10 mouse cellular contexts compared by ENCODE assay signal in the genomic region with DNA sequence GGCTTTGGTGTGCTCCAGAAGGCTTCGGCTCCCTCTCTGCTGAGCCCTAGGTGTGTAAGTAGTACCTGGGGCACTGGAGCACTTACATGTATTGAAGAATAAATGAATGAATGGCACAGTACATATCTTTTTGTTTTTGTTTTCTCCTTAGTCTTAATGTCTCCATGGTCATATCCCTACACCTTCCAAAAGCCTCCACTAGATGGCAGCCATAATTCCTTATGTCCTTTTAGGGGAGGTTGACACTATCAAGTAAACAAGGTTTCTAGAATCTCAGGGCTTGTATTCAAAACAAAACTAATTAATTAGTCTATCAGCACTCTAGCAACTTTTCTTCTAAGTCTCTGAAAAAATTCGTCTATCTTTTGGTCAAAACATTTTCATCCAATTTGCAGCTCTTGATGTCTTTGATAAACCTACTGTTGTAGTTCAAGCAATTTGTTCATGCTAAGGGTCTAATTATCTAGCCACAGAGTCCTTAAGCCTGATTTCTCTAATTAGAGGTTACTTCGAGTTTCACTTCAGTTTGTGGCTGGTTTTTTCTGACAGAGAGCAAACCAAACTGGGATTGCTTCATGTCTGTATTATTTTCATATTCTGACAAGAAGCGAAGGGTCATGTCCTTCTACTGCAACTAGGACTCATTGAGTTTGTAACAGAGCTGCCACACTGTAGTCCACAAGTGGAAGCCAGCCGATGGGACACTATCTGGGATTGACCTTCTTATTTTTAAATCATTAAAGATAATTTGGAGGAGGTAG.
DNase-seq lines count a peak whose midpoint lies in the region; ATAC-seq and TF ChIP-seq lines count a peak whose summit lies in the region.
"Had no signal": no experiment of that assay in that cellular context is flagged by ENCODE, and none has a peak within 500 bp of the region (broad histone marks: within the 10 kb centered on the region; RNA-seq: fewer than 3 reads in every experiment).

No protein-coding gene starts in this region.

- H3K9ac ChIP-seq in hindbrain, embryonic 15.5 days, result no peak overlapping the region
- no peak overlapping the region for H3K9ac ChIP-seq in hindbrain, embryonic 12.5 days
- H3K9ac ChIP-seq in intestine, embryonic 16.5 days (ENCODE audit: low read depth, low read length), result no peak overlapping the region
- H3K9ac ChIP-seq in midbrain, postnatal 0 days (replicated peaks; ENCODE audit: low read length, poor library complexity, severe bottlenecking), result no peak overlapping the region
- H3K9ac ChIP-seq: limb, embryonic 12.5 days; stomach, embryonic 15.5 days had no signal

- no peak overlapping the region for H3K4me3 ChIP-seq in hindbrain, embryonic 15.5 days
- H3K4me3 ChIP-seq in hindbrain, embryonic 12.5 days, result no peak overlapping the region
- no peak overlapping the region for H3K4me3 ChIP-seq in intestine, embryonic 16.5 days (ENCODE audit: low read length)
- no peak overlapping the region for H3K4me3 ChIP-seq in midbrain, postnatal 0 days (ENCODE audit: low read depth, low read length)
- H3K4me3 ChIP-seq: limb, embryonic 12.5 days; stomach, embryonic 15.5 days had no signal

- H3K4me1 ChIP-seq in hindbrain, embryonic 15.5 days (replicated peaks), result no peaks in the 10 kb centered on the region
- no peaks in the 10 kb centered on the region for H3K4me1 ChIP-seq in hindbrain, embryonic 12.5 days
- no peaks in the 10 kb centered on the region for H3K4me1 ChIP-seq in intestine, embryonic 16.5 days (ENCODE audit: control insufficient read depth, insufficient read depth, low read length)
- H3K4me1 ChIP-seq in midbrain, postnatal 0 days (ENCODE audit: insufficient read depth, low read length), result no peaks in the 10 kb centered on the region
- H3K4me1 ChIP-seq: limb, embryonic 12.5 days; stomach, embryonic 15.5 days had no signal

- H3K27ac ChIP-seq in hindbrain, embryonic 15.5 days (replicated peaks), result 0 out of 2 replicates have a peak overlapping the region, but pooled peaks have one; percentile 5
- no peak overlapping the region for H3K27ac ChIP-seq in hindbrain, embryonic 12.5 days
- H3K27ac ChIP-seq in intestine, embryonic 16.5 days (ENCODE audit: low read length), result no peak overlapping the region
- H3K27ac ChIP-seq in midbrain, postnatal 0 days (ENCODE audit: low read depth, low read length), result no peak overlapping the region
- H3K27ac ChIP-seq: limb, embryonic 12.5 days; stomach, embryonic 15.5 days had no signal

- 72% methylated on average over 5 of the region's 5 CpGs for WGBS in hindbrain, embryonic 15.5 days
- WGBS in hindbrain, embryonic 12.5 days, result 73% methylated on average over 5 of the region's 5 CpGs
- 71% methylated on average over 5 of the region's 5 CpGs for WGBS in intestine, embryonic 16.5 days
- 66% methylated on average over 5 of the region's 5 CpGs for WGBS in midbrain, postnatal 0 days

- peak; percentile 87 for TF ChIP-seq CTCF in midbrain, postnatal 0 days (IDR thresholded peaks at IDR 0.05)

- no peaks in the 10 kb centered on the region for H3K27me3 ChIP-seq in hindbrain, embryonic 15.5 days
- no peaks in the 10 kb centered on the region for H3K27me3 ChIP-seq in hindbrain, embryonic 12.5 days
- no peaks in the 10 kb centered on the region for H3K27me3 ChIP-seq in intestine, embryonic 16.5 days (replicated peaks; ENCODE audit: control insufficient read depth, insufficient read depth, low read length)
- H3K27me3 ChIP-seq in midbrain, postnatal 0 days (ENCODE audit: insufficient read depth, low read length), result no peaks in the 10 kb centered on the region
- H3K27me3 ChIP-seq: limb, embryonic 12.5 days; stomach, embryonic 15.5 days had no signal

- DNase-seq in 416B (ENCODE audit: low read depth) (peak; percentile 75), MEL-GATA-1-ER (ENCODE audit: extremely low read depth, low read depth) (peak; percentile 22)
- DNase-seq in embryo, embryonic 11.5 days (ENCODE audit: low read depth, low spot score), result peak; percentile 35
- DNase-seq in midbrain, postnatal 0 days (ENCODE audit: low spot score), result peak; percentile 78
- no peak for DNase-seq in urinary bladder, postnatal 36 days (ENCODE audit: low spot score in 2 of 2)

- no peaks in the 10 kb centered on the region for H3K9me3 ChIP-seq in hindbrain, embryonic 15.5 days
- no peaks in the 10 kb centered on the region for H3K9me3 ChIP-seq in hindbrain, embryonic 12.5 days (replicated peaks)
- H3K9me3 ChIP-seq in intestine, embryonic 16.5 days (ENCODE audit: control insufficient read depth, low read length), result no peaks in the 10 kb centered on the region
- H3K9me3 ChIP-seq in midbrain, postnatal 0 days (ENCODE audit: low read length), result no peaks in the 10 kb centered on the region
- H3K9me3 ChIP-seq: limb, embryonic 12.5 days; stomach, embryonic 15.5 days had no signal

- ATAC-seq in hindbrain, embryonic 15.5 days (ENCODE audit: low FRiP score, low read depth), result no peak
- ATAC-seq in hindbrain, embryonic 12.5 days (ENCODE audit: low FRiP score), result no peak
- ATAC-seq in intestine, embryonic 16.5 days, result 0 out of 2 replicates have a peak, but pooled peaks have one; percentile 52
- ATAC-seq in midbrain, postnatal 0 days (ENCODE audit: low FRiP score), result no peak; the same call in 1 of the 2 replicates

- no peaks in the 10 kb centered on the region for H3K36me3 ChIP-seq in hindbrain, embryonic 15.5 days
- no peaks in the 10 kb centered on the region for H3K36me3 ChIP-seq in hindbrain, embryonic 12.5 days
- no peaks in the 10 kb centered on the region for H3K36me3 ChIP-seq in intestine, embryonic 16.5 days (ENCODE audit: control insufficient read depth, insufficient read depth, low read length)
- no peaks in the 10 kb centered on the region for H3K36me3 ChIP-seq in midbrain, postnatal 0 days (ENCODE audit: insufficient read depth, low read length)
- H3K36me3 ChIP-seq: limb, embryonic 12.5 days; stomach, embryonic 15.5 days had no signal

- H3K4me2 ChIP-seq in hindbrain, embryonic 15.5 days, result no peak overlapping the region
- H3K4me2 ChIP-seq in hindbrain, embryonic 12.5 days (replicated peaks), result no peak overlapping the region
- no peak overlapping the region for H3K4me2 ChIP-seq in intestine, embryonic 16.5 days (ENCODE audit: low read depth, low read length)
- no peak overlapping the region for H3K4me2 ChIP-seq in midbrain, postnatal 0 days (ENCODE audit: low read depth, low read length, poor library complexity, severe bottlenecking)
- H3K4me2 ChIP-seq: limb, embryonic 12.5 days; stomach, embryonic 15.5 days had no signal

Comparison
In these comparisons a context has a peak if more than half of its experiments do, and no peak if none do; other contexts are left out.
1. DNase-seq: peak in 416B (single experiment), MEL-GATA-1-ER (single experiment), embryo, embryonic 11.5 days (single experiment) and midbrain, postnatal 0 days (single experiment); none in urinary bladder, postnatal 36 days (0 of 2).